Mouse (Mus musculus): ENCODE results near the gene Ccnq. TPM values are rescaled to one million over a fixed set of nuclear protein-coding genes. Genes with fewer than 3 reads are reported as not detected.

Ccnq gene
- total RNA-seq, 2 experiments from 2014 or later, result 16.1 to 20.1 TPM

DNA sequence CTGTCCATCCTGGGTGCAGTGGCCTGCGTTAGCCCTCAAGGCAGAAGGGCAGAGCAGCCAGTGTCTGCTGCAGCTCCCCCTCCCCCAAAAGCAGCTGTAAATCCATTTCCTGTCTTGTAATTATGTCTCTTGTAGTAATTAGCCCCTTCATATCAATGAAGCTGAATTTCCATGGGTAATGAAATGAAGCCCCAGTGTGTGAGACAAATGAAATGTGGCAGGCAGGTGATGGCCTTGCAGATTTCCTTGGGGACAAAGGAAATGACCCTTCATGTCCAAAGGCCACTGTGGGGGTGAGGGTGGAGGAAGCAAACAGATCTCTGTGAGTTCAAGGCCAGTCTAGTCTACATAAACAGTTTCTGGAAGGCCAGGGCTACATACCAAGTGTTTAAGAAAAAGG is 1.7 kb upstream of the Ccnq start:
- Histone ChIP-seq H3K4me3 (no peak overlapping the region), H3K27ac (no peak overlapping the region)
- TF ChIP-seq CTCF (IDR thresholded peaks at IDR 0.05), result no peak
- DNase-seq (ENCODE audit: extremely low spot score in 1 of 2, low spot score in 2 of 2), result no peak
- intact Hi-C loops (cut with DNase I), result no loop called here

DNA sequence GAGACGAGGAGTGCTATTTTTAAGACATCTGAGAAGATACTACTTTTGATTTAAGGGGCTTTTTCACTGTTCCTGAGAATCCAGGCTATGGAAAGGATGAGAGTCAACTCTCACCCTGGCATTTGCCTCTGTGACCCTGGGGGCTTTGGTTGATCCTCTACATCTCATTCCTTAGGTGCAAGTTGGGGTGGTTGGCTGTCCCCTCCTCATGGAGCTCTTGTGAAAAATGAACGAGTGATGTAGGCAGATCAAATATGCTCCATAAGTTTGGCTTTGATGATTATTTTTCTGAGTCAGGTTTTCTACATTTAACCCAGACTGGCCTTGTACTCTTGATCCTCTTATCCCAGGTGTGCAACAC is 294 bp upstream of the Ccnq start:
- DNase-seq (ENCODE audit: extremely low spot score in 1 of 2, low spot score in 2 of 2), result no peak
- Histone ChIP-seq H3K4me3 (peak overlapping the region; percentile 66), H3K27ac (peak overlapping the region; percentile 83; the same call in 1 of the 2 replicates)
- intact Hi-C loops (cut with DNase I), result no loop called here
- TF ChIP-seq CTCF (IDR thresholded peaks at IDR 0.05), result no peak

DNA sequence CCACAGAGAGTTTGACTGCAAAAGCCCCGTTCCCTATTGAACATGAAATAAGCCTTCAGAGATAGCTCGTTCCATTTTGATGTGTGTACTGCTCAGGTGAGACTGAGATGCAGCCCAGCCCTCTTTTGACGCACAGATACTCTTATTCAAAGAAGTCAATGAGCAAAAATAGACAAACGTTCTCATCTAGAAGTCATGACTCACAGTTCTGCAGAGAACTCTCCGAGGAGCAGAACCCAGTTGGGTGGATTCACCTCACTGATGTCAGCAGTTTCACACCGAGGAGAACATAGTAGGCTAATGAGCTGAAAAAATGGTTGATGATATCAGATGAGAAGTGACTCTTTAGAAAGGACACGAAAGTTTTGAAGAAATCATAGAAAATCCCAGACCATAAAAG is 5.3 kb downstream of the Ccnq start:
- no peak for TF ChIP-seq CTCF (IDR thresholded peaks at IDR 0.05)
- intact Hi-C loops (cut with DNase I), result no loop called here
- no peak for DNase-seq (ENCODE audit: extremely low spot score in 1 of 2, low spot score in 2 of 2)
- Histone ChIP-seq H3K27ac (peak overlapping the region; percentile 16; the same call in 1 of the 2 replicates), H3K4me3 (no peak overlapping the region)

DNA sequence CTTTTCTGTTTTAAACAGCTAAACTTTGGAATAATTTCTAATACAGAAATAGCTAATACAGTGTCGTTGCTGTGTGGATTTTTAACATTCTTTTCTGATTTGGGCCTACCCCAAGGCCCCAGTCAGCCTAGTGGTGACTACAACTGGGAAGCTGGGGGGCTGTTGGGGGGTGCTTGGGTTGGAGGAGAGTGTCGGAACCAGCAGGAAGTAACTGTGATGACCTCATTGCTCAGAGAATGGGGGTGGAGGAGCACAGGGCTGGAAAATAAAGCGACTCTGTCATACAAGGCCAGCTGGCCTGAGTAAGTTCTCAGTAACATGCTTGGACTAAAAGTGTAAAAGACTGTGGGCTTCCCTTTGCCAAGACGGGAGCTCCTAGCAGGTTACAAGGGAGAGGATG is 6.1 kb downstream of the Ccnq start:
- Histone ChIP-seq H3K27ac (0 out of 2 replicates have a peak overlapping the region, but pooled peaks have one; percentile 16), H3K4me3 (no peak overlapping the region)
- no peak for DNase-seq (ENCODE audit: extremely low spot score in 1 of 2, low spot score in 2 of 2)
- intact Hi-C loops (cut with DNase I), result no loop called here
- TF ChIP-seq CTCF (IDR thresholded peaks at IDR 0.05), result no peak

DNA sequence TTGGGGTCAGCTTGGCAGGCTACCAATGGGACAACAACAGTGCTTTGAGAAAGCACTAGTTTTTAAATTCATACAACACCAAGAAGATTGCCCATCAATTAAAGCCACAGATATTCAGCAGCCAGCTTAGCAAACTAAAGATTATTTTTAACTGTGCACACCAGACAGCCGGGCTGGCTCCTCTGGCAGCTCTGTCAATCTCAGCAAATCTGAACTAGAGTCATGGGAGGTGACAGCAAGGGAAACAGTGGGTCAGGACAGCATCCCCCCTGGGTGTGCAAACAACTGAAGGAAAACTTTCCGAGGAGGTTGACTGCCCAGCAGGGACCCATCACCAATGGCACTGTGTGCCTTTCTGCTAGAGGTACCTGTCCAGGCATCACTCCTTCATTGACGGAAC is 9.1 kb downstream of the Ccnq start:
- Histone ChIP-seq H3K4me3 (no peak overlapping the region), H3K27ac (no peak overlapping the region)
- no peak for DNase-seq (ENCODE audit: extremely low spot score in 1 of 2, low spot score in 2 of 2)
- intact Hi-C loops (cut with DNase I), result no loop called here
- no peak for TF ChIP-seq CTCF (IDR thresholded peaks at IDR 0.05)

DNA sequence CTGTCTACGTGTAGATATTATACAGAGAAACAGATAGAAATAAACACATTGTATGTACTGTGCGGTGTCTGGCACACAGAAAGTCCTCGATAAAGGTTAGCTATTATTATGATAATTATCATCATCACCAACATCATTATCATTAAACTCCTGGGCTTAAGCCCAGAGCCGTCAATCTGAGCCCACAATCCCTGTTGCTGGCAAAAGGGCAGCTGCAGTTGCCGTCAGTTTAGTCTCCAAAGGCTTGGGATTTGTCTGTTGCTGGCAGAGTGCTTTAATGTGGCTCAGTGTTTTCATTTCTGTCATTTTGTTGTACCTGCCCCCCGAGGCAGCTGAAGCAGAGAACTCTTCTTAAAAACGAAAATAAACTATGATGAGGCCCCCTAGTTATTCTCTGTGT is 9.6 kb downstream of the Ccnq start:
- H3K27ac ChIP-seq, result no peak overlapping the region
- TF ChIP-seq CTCF (IDR thresholded peaks at IDR 0.05), result no peak
- DNase-seq (ENCODE audit: extremely low spot score in 1 of 2, low spot score in 2 of 2), result no peak
- intact Hi-C loops (cut with DNase I), result no loop called here
- no peak overlapping the region for H3K4me3 ChIP-seq

- H3K4me3 ChIP-seq, result no peak overlapping the region
- intact Hi-C loops (cut with DNase I), result no loop called here
- no peak for DNase-seq (ENCODE audit: extremely low spot score in 1 of 2, low spot score in 2 of 2)
- H3K27ac ChIP-seq, result no peak overlapping the region
- no peak for TF ChIP-seq CTCF (IDR thresholded peaks at IDR 0.05)
Observed at GRCm38 (mm10) chr11:78739361-78739760, 12.2 kb downstream of the Ccnq start.

GRCm38 (mm10) chr11:78736877-78737408 is 14.6 kb downstream of the Ccnq start:
- no peak overlapping the region for H3K4me3 ChIP-seq
- DNase-seq (ENCODE audit: extremely low spot score in 1 of 2, low spot score in 2 of 2), result no peak
- no peak for TF ChIP-seq CTCF (IDR thresholded peaks at IDR 0.05)
- no peak overlapping the region for H3K27ac ChIP-seq
- intact Hi-C loops (cut with DNase I), result no loop called here

DNA sequence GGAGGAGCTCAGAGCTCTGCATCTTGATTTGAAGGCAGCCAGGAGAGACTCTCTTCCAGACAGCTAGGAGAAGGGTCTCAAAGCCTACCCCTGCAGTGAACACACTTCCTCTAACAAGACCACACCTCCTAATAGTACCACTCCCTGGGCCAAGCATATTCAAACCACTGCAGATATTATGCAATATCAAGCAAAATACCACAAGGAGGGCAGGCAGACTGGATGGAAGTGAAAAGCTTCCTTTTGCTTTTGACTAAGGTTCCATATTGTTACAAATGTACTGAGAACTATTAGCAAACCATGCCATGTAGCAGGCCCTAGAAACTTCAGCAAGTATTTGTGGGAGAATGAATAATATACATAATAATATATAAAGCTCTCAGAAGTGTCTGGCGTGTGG is 16.4 kb downstream of the Ccnq start:
- H3K27ac ChIP-seq, result no peak overlapping the region
- intact Hi-C loops (cut with DNase I), result no loop called here
- no peak for TF ChIP-seq CTCF (IDR thresholded peaks at IDR 0.05)
- DNase-seq (ENCODE audit: extremely low spot score in 1 of 2, low spot score in 2 of 2), result no peak
- no peak overlapping the region for H3K4me3 ChIP-seq

GRCm38 (mm10) chr11:78732619-78733018 is 18.9 kb downstream of the Ccnq start:
- intact Hi-C loops (cut with DNase I), result no loop called here
- TF ChIP-seq CTCF (IDR thresholded peaks at IDR 0.05), result no peak

GRCm38 (mm10) chr11:78730902-78731301 is 20.6 kb downstream of the Ccnq start:
- TF ChIP-seq CTCF (IDR thresholded peaks at IDR 0.05), result no peak
- intact Hi-C loops (cut with DNase I), result no loop called here
- Histone ChIP-seq H3K4me3 (no peak overlapping the region), H3K27ac (peak overlapping the region; percentile 56; the same call in 1 of the 2 replicates)
- DNase-seq (ENCODE audit: extremely low spot score in 1 of 2, low spot score in 2 of 2), result no peak

More at GRCm38 (mm10) chr11:78732619-78733018, 18.9 kb downstream of the Ccnq start:
- H3K4me3 ChIP-seq, result no peak overlapping the region
- no peak overlapping the region for H3K27ac ChIP-seq
- no peak for DNase-seq (ENCODE audit: extremely low spot score in 1 of 2, low spot score in 2 of 2)

DNA sequence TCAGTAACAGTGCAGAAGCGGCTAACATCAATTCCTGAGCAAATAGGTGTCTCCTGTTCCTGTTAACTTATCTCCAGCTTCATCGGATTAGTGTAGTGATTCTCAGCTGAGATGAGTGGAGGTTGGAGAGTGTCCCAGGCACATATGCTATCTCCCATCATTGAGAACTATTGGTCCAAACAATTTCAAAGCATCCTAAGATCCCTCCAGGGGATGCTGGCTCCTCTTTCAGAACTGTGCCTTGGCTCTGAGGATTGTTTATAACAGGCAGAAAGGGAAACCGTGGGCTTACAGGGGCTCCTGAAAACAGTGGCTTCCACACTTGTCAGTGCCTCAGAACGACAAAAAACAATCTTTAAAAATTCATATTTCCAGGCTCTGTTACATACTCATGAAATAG is 23.5 kb downstream of the Ccnq start:
- Histone ChIP-seq H3K27ac (no peak overlapping the region; the same call in 1 of the 2 replicates), H3K4me3 (no peak overlapping the region)
- no peak for TF ChIP-seq CTCF (IDR thresholded peaks at IDR 0.05)
- no peak for DNase-seq (ENCODE audit: extremely low spot score in 1 of 2, low spot score in 2 of 2)
- intact Hi-C loops (cut with DNase I), result loop anchor here (5.0 kb wide), 1 partner anchor 44 kb away; no protein-coding TSS in a partner anchor

GRCm38 (mm10) chr11:78726366-78726765 is 25.2 kb downstream of the Ccnq start:
- no peak overlapping the region for H3K4me3 ChIP-seq
- no peak for TF ChIP-seq CTCF (IDR thresholded peaks at IDR 0.05)
- DNase-seq (ENCODE audit: extremely low spot score in 1 of 2, low spot score in 2 of 2), result peak in 1 of 2 experiments; percentile 38
- intact Hi-C loops (cut with DNase I), result loop anchor here (1.0 to 5.0 kb wide), 5 partner anchors 24 to 79 kb away; no protein-coding TSS in a partner anchor
- peak overlapping the region; percentile 92 for H3K27ac ChIP-seq
